Mouse (Mus musculus): ENCODE measurements at regions not wholly inside any gene's neighbourhood (a gene's known extent, or its start where the extent isn't known, plus 50 kb on each side); places are given as distances from the start of the nearest gene placed in this dataset.

DNA sequence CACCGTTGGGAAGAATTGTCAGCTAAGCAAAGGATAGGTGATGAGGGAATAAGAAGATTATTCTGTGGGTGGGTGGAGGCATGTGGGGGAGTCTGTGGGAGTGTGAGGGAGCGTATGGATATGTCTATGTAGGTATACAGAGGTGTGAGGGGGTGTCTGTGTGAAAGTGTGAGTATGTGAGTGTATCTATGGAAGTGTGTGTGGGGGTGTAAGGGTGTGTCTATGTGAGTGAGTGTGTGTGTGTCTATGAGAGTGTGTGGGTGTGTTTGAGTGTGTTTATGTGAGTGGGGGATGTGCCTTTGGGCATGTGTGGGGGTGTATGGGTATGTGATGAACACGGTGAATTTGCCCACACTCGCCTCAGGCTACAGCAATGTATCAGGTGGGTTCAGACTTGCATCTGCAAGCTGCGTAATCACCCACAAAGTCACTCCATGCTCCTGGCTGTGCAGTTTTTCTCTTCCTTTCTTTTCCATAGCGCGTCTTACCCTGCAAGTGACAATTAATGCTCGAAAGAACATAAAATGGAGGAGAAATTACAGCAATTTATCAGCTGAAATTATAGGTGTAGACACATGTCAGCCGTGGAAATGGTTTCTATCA is 60.7 kb upstream of the Bhlhe23 start:
- no peak for TF ChIP-seq CTCF (IDR thresholded peaks at IDR 0.05; ENCODE audit: low read depth)
- ATAC-seq (replicated peaks; ENCODE audit: low FRiP score, low read depth), result no peak
- Histone ChIP-seq H3K4me1 (replicated peaks; ENCODE audit: insufficient read depth, low read length) (no peaks in the 10 kb centered on the region), H3K27ac (no peak overlapping the region), H3K4me2 (ENCODE audit: low read length) (no peak overlapping the region), H3K36me3 (ENCODE audit: insufficient read depth, low read length) (no peaks in the 10 kb centered on the region), H3K4me3 (replicated peaks; ENCODE audit: low read depth, low read length) (no peak overlapping the region), H3K9me3 (replicated peaks; ENCODE audit: low read length) (no peaks in the 10 kb centered on the region), H3K9ac (ENCODE audit: low read depth, low read length) (no peak overlapping the region), H3K27me3 (ENCODE audit: insufficient read depth, low read length) (no peaks in the 10 kb centered on the region)
- no peak for DNase-seq (ENCODE audit: low spot score)
- 62% methylated on average over 9 of the region's 9 CpGs for WGBS

DNA sequence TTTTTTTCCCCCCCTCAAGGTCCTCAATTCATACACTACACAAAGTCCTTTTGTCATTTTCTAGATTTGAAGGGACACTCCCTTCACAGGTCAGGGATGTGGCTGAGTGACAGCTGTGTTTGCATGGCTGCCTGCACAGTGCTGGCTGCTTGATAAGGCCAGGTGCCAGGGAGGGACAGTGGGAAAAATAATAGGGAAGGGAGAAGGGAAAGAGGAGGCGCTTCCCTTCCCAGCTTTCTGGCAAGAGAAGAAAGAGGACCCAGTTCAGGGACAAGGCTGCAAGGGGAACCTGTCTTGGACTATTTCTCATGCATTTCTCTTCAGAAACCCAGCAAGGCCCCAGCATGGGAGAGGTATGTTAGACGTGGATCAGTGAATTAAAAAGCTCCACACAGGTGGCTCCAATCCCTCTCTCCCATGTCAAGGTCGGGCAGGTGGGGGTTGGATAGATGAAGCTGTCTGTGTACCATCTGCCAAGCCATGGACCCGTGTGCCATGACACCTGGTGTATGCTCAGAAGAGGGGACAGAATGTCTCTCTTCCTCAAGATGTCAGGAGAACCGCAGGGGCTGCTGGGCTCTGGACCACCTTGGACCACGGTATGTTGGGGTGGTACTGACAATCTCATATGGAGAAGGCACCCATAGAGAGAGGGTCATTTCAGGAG is 59.4 kb upstream of the Bhlhe23 start:
- no peaks in the 10 kb centered on the region for H3K27me3 ChIP-seq (ENCODE audit: insufficient read depth, low read length)
- WGBS, result 63% methylated on average over 6 of the region's 6 CpGs
- H3K27ac ChIP-seq, result no peak overlapping the region
- H3K4me3 ChIP-seq (replicated peaks; ENCODE audit: low read depth, low read length), result no peak overlapping the region
- no peak overlapping the region for H3K4me2 ChIP-seq (ENCODE audit: low read length)
- DNase-seq (ENCODE audit: low spot score) (no peak), ATAC-seq (replicated peaks; ENCODE audit: low FRiP score, low read depth) (no peak)
- no peak overlapping the region for H3K9ac ChIP-seq (ENCODE audit: low read depth, low read length)
- H3K36me3 ChIP-seq (ENCODE audit: insufficient read depth, low read length), result no peaks in the 10 kb centered on the region
- H3K9me3 ChIP-seq (replicated peaks; ENCODE audit: low read length), result no peaks in the 10 kb centered on the region
- TF ChIP-seq CTCF (IDR thresholded peaks at IDR 0.05; ENCODE audit: low read depth), result no peak
- H3K4me1 ChIP-seq (replicated peaks; ENCODE audit: insufficient read depth, low read length), result no peaks in the 10 kb centered on the region

DNA sequence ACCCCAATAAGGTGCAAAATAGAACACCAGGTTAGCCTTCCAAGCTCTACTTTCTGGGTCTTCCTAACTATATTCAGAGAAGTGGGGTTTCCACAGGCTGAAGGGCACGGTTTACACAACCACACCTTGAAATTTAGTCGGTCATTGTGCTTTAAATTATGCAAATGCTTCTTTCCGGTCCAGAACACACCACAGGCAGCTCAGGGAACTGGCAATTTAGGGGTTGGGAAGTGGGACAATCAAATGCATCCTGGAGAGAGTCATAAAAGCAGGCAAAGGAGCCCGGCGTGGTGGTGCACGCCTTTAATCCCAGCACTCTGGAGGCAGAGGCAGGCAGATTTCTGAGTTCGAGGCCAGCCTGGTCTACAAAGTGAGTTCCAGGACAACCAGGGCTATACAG is 56.0 kb upstream of the Bhlhe23 start:
- Histone ChIP-seq H3K4me1 (replicated peaks; ENCODE audit: insufficient read depth, low read length) (no peaks in the 10 kb centered on the region), H3K27ac (no peak overlapping the region), H3K4me3 (replicated peaks; ENCODE audit: low read depth, low read length) (no peak overlapping the region), H3K27me3 (ENCODE audit: insufficient read depth, low read length) (no peaks in the 10 kb centered on the region), H3K9ac (ENCODE audit: low read depth, low read length) (no peak overlapping the region), H3K4me2 (ENCODE audit: low read length) (no peak overlapping the region), H3K9me3 (replicated peaks; ENCODE audit: low read length) (no peaks in the 10 kb centered on the region), H3K36me3 (ENCODE audit: insufficient read depth, low read length) (no peaks in the 10 kb centered on the region)
- no peak for DNase-seq (ENCODE audit: low spot score)
- no peak for ATAC-seq (replicated peaks; ENCODE audit: low FRiP score, low read depth)
- TF ChIP-seq CTCF (IDR thresholded peaks at IDR 0.05; ENCODE audit: low read depth), result no peak
- WGBS, result 80% methylated on average over 7 of the region's 7 CpGs

DNA sequence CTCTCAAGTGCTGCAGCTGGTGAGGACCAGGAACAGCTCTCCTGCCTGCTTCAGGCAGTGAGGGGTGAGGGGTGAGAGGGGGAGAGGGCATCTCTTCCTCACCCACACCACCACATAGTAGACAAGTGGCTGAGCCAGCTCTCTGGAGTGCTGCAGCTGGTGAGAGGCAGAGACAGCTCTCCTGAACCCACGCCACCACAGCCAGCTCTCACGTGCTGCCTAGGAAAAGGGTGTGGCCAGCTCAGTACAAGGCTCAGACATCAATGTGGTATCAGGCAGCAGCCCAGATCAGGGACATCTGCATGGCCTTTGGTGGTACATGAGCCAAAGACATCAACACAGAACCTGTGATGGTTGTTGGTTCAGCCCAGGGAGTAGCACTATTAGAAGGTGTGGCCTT is 53.9 kb upstream of the Bhlhe23 start:
- TF ChIP-seq CTCF (IDR thresholded peaks at IDR 0.05; ENCODE audit: low read depth), result no peak
- Histone ChIP-seq H3K27ac (no peak overlapping the region), H3K9me3 (replicated peaks; ENCODE audit: low read length) (no peaks in the 10 kb centered on the region), H3K4me3 (replicated peaks; ENCODE audit: low read depth, low read length) (no peak overlapping the region), H3K36me3 (ENCODE audit: insufficient read depth, low read length) (no peaks in the 10 kb centered on the region), H3K9ac (ENCODE audit: low read depth, low read length) (no peak overlapping the region), H3K27me3 (ENCODE audit: insufficient read depth, low read length) (no peaks in the 10 kb centered on the region), H3K4me1 (replicated peaks; ENCODE audit: insufficient read depth, low read length) (no peaks in the 10 kb centered on the region), H3K4me2 (ENCODE audit: low read length) (no peak overlapping the region)
- WGBS, result 68% methylated on average over 2 of the region's 2 CpGs
- ATAC-seq (replicated peaks; ENCODE audit: low FRiP score, low read depth) (no peak), DNase-seq (ENCODE audit: low spot score) (no peak)

DNA sequence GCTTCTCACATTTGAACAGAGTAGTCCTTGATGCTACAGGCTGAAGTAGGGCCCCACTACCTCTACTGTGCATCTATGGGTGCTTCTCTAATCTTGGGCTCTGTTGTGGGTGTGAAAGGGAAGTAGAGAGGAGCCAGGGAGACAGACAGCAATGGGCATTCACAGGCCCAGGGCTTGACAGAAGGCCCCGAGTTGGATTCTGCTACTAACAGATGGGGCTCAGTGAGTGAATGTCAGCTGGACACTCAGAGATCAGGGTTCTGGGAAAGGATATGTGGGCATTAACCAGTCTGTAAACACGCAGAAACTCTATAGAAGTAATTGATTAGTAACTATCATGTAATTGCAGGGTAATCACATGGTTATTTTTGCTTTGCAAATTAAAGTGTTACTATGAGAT is 51.4 kb upstream of the Bhlhe23 start:
- H3K4me3 ChIP-seq (replicated peaks; ENCODE audit: low read depth, low read length), result no peak overlapping the region
- no peaks in the 10 kb centered on the region for H3K9me3 ChIP-seq (replicated peaks; ENCODE audit: low read length)
- no peaks in the 10 kb centered on the region for H3K27me3 ChIP-seq (ENCODE audit: insufficient read depth, low read length)
- TF ChIP-seq CTCF (IDR thresholded peaks at IDR 0.05; ENCODE audit: low read depth), result no peak
- no peaks in the 10 kb centered on the region for H3K36me3 ChIP-seq (ENCODE audit: insufficient read depth, low read length)
- no peak overlapping the region for H3K4me2 ChIP-seq (ENCODE audit: low read length)
- H3K27ac ChIP-seq, result no peak overlapping the region
- DNase-seq (ENCODE audit: low spot score) (no peak), ATAC-seq (replicated peaks; ENCODE audit: low FRiP score, low read depth) (no peak)
- WGBS, result 81% methylated on average over 2 of the region's 2 CpGs
- no peaks in the 10 kb centered on the region for H3K4me1 ChIP-seq (replicated peaks; ENCODE audit: insufficient read depth, low read length)
- no peak overlapping the region for H3K9ac ChIP-seq (ENCODE audit: low read depth, low read length)

DNA sequence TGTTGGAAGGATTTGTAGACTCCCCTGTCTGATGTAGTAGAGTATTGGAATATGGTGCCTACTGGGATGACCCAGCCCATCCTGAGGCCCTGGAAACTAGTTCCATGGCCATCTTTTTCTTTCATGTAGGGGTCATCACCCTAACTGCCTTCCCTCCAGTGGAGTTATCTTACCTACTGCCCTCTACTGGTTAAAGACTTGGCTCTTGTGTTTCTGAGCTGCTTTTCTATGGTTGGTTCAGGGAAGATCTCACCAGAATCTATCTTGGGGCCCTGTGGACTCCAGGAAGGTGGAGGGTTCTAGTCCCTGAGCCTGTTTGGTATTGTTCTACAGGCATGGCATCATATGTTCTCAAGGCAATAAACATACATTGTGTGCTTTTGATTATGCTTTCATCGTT is 50.0 kb upstream of the Bhlhe23 start:
- no peak for TF ChIP-seq CTCF (IDR thresholded peaks at IDR 0.05; ENCODE audit: low read depth)
- H3K4me2 ChIP-seq (ENCODE audit: low read length), result no peak overlapping the region
- ATAC-seq (replicated peaks; ENCODE audit: low FRiP score, low read depth) (no peak), DNase-seq (ENCODE audit: low spot score) (no peak)
- H3K36me3 ChIP-seq (ENCODE audit: insufficient read depth, low read length), result no peaks in the 10 kb centered on the region
- WGBS, result 87% methylated on average over 1 of the region's 1 CpGs
- no peaks in the 10 kb centered on the region for H3K9me3 ChIP-seq (replicated peaks; ENCODE audit: low read length)
- H3K27me3 ChIP-seq (ENCODE audit: insufficient read depth, low read length), result no peaks in the 10 kb centered on the region
- H3K27ac ChIP-seq, result no peak overlapping the region
- H3K4me1 ChIP-seq (replicated peaks; ENCODE audit: insufficient read depth, low read length), result no peaks in the 10 kb centered on the region
- H3K9ac ChIP-seq (ENCODE audit: low read depth, low read length), result no peak overlapping the region
- H3K4me3 ChIP-seq (replicated peaks; ENCODE audit: low read depth, low read length), result no peak overlapping the region
